Mouse (Mus musculus) midbrain, embryonic 11.5 days (tissue): Measurements from ENCODE around the gene Olfr1420. TPM values are rescaled to one million over a fixed set of nuclear protein-coding genes. Genes with fewer than 3 reads are reported as not detected.

Source experiments
- ATAC-seq: fragments of 200-750 bp; cut with Nextera tagmentation; 2 replicates; pipeline ENCODE4 v1.8.0; 2017; ENCODE audit warnings: moderate TSS enrichment, moderate library complexity; ENCODE audit not compliant: low FRiP score
- DNase-seq: peaks from one replicate; pipeline ENCODE4 v3.0.0; 2015; ENCODE audit warnings: low spot score; ENCODE audit errors: missing footprints
- H3K27ac ChIP-seq: fragments of 300-500 bp; sonication (generic); 2 replicates; pipeline ENCODE4 v1.5.1; 2014; ENCODE audit warnings: low read depth, low read length
- H3K27me3 ChIP-seq: fragments of 300-500 bp; sonication (generic); 2 replicates; pipeline ENCODE4 v1.6.1; 2014; ENCODE audit warnings: mild to moderate bottlenecking, low read length, moderate library complexity, mixed read lengths; ENCODE audit not compliant: control insufficient read depth, insufficient read depth
- H3K36me3 ChIP-seq: fragments of 300-500 bp; sonication (generic); 2 replicates; pipeline ENCODE4 v1.6.1; 2014; ENCODE audit warnings: mild to moderate bottlenecking, low read length, moderate library complexity, mixed read lengths; ENCODE audit not compliant: control insufficient read depth, insufficient read depth
- H3K4me1 ChIP-seq: fragments of 300-500 bp; sonication (generic); 2 replicates; pipeline ENCODE4 v1.6.1; 2014; ENCODE audit warnings: low read length; ENCODE audit not compliant: control insufficient read depth, insufficient read depth
- H3K4me2 ChIP-seq: fragments of 300-500 bp; sonication (generic); 2 replicates; pipeline ENCODE4 v1.6.1; 2014; ENCODE audit warnings: mild to moderate bottlenecking, moderate library complexity
- H3K4me3 ChIP-seq: fragments of 300-500 bp; sonication (generic); 2 replicates; pipeline ENCODE4 v1.5.1; 2014; ENCODE audit warnings: low read depth, low read length
- H3K9ac ChIP-seq: fragments of 300-500 bp; sonication (generic); 2 replicates; pipeline ENCODE4 v1.6.1; 2014; ENCODE audit warnings: low read length
- H3K9me3 ChIP-seq: fragments of 300-500 bp; sonication (generic); 2 replicates; pipeline ENCODE4 v1.6.1; 2016; ENCODE audit warnings: low read length; ENCODE audit not compliant: control insufficient read depth
- WGBS: fragments of 180-500 bp; shearing (Covaris S2); extraction: QIAGEN DNeasy Blood & Tissue Kit; methylation state at CpG from one replicate; pipeline ENCODE4 v1.1.7; 2014; 5-methylcytosine and 5-hydroxymethylcytosine counted together
- polyA plus RNA-seq: library from polyadenylated mRNA; unstranded; fragments of >200 nt; fragmentation: Nextera tagmentation; extraction: Ambion mirVana; gene quantifications from 2 replicates; pipeline ENCODE4 v1.2.1, GENCODE M21; 2014

Olfr1420 gene
- polyA plus RNA-seq, result 0.08 TPM in 1 of 2 replicates, not detected in the other

DNA sequence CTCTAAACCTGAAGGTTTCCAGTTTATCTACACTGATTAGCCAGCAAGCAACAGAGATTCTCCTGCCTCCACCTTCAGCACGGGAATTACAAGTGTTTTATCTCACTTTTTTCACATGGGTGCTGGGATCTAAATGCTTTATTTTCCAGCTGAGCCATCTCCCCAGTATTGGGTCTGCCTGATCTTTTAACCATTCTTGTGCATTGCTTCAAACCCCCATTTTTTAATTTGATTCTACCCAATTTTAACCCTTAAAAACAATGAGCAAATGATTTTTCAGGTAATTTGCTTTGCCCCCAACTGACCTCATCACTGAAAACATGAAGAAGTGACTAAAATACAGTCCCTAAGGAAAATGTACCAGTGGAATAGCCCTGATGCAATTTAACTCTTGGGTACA lies at the start of gene Olfr1420:
Olfr1420 (plus strand) TSS at position 301 of the 400 bp plus-strand sequence.
- Histone ChIP-seq H3K4me2 (no peak within 1 kb of the TSS), H3K27ac (no peak within 1 kb of the TSS), H3K9me3 (no peaks in the 10 kb centered on the region), H3K4me3 (no peak within 1 kb of the TSS), H3K4me1 (no peaks in the 10 kb centered on the region), H3K27me3 (no peaks in the 10 kb centered on the region), H3K36me3 (no peaks in the 10 kb centered on the region), H3K9ac (no peak within 1 kb of the TSS)
- ATAC-seq (no peak), DNase-seq (no peak)
- WGBS, result 45% methylated on average over 1 of the region's 1 CpGs

DNA sequence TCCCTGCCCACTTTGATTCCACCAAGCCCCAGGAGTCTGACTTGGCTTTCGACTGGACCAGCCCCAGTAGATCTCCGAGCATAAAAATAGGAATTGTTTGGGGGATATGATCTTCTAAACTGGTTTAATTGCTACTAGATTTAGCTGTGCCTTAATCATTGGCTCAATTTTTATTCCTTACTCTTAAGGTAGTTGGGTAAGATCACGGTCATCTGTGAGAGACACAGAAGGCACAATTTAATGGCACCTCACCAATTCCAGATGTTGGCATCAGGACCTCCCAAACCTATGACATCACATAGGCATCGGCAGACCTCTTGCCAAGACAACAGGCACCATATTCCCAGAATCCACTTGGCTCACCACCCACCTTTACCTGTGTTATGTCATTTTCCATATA lies 47.2 kb upstream of the Olfr1420 start, which contains the start of gene Olfr1417:
Olfr1417 (minus strand) TSS at position 101 of the 400 bp plus-strand sequence.
- no peak for DNase-seq
- no peaks in the 10 kb centered on the region for H3K27me3 ChIP-seq
- no peaks in the 10 kb centered on the region for H3K4me1 ChIP-seq
- H3K4me3 ChIP-seq, result no peak within 1 kb of the TSS
- H3K9ac ChIP-seq, result no peak within 1 kb of the TSS
- H3K9me3 ChIP-seq, result no peaks in the 10 kb centered on the region
- H3K27ac ChIP-seq, result no peak within 1 kb of the TSS
- no peaks in the 10 kb centered on the region for H3K36me3 ChIP-seq
- WGBS, result 89% methylated on average over 4 of the region's 4 CpGs
- no peak within 1 kb of the TSS for H3K4me2 ChIP-seq
- ATAC-seq, result no peak

DNA sequence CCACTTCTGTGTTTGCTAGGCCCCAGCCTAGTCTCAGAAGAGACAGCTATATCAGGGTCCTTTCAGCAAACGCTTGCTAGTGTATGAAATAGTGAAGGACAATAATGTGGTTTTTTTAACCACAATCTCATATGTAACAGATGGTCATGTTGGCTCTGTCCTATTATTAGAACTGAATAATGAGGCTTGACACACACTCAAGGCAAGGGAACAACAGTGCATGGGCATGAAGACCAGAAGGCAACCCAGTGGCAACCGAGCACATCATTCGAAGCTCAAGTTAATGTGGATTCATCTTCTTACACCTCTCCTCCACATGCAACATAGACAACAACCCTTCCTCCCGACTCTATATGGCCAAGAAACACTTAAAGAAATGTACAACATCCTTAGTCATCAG lies 40.0 kb upstream of the Olfr1420 start:
- ATAC-seq, result no peak

DNA sequence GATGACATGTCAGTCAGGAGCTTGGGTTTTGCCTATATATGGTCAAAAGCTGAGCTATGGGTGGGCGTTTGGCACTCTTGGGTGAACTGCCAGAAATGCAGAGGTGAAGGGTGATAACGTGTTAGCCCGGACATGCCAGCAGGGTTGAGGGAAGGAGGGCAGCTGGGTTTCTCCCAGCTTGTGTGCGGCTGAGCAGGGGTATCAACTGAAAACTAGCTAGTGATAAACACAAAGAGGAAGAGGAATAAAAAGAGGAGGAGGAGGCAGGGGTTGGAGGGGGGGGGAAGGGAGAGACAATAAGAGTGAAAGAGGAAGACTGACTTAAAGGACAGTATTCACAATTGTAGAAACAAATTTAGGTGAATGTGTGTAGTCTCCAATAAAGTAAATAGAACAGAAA lies 33.7 kb upstream of the Olfr1420 start:
- H3K27me3 ChIP-seq, result no peaks in the 10 kb centered on the region
- WGBS, result 85% methylated on average over 4 of the region's 4 CpGs
- no peak for ATAC-seq
- DNase-seq, result no peak
- H3K9ac ChIP-seq, result no peak overlapping the region
- no peak overlapping the region for H3K4me2 ChIP-seq
- no peaks in the 10 kb centered on the region for H3K4me1 ChIP-seq
- no peaks in the 10 kb centered on the region for H3K36me3 ChIP-seq
- H3K9me3 ChIP-seq, result no peaks in the 10 kb centered on the region
- no peak overlapping the region for H3K27ac ChIP-seq
- H3K4me3 ChIP-seq, result no peak overlapping the region

More for the DNA sequence above, 40.0 kb upstream of the Olfr1420 start:
- Histone ChIP-seq H3K27ac (no peak overlapping the region), H3K36me3 (no peaks in the 10 kb centered on the region), H3K9me3 (no peaks in the 10 kb centered on the region), H3K4me2 (no peak overlapping the region), H3K27me3 (no peaks in the 10 kb centered on the region), H3K9ac (no peak overlapping the region), H3K4me3 (no peak overlapping the region), H3K4me1 (no peaks in the 10 kb centered on the region)
- DNase-seq, result no peak
- 77% methylated on average over 4 of the region's 4 CpGs for WGBS

DNA sequence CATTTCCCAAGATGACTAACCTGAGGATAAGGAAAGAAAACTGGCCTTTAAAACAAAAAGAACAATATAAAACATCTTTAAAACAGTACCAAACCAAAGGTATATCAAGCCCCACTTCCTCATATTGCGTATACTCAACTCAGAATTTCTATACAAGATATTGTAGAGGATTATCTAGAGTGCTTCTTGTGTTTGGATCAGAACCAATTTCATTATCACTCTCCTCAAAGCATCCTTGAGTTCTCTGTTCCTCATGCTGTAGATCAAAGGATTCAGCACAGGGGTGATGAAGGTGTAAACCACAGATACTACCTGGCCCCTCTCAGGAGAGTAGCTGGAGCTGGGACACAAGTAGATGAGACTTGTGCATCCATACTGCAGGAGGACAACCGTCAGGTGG lies 31.5 kb upstream of the Olfr1420 start:
- Histone ChIP-seq H3K9me3 (no peaks in the 10 kb centered on the region), H3K9ac (no peak overlapping the region), H3K36me3 (no peaks in the 10 kb centered on the region), H3K4me1 (no peaks in the 10 kb centered on the region), H3K27me3 (no peaks in the 10 kb centered on the region), H3K4me2 (no peak overlapping the region), H3K27ac (no peak overlapping the region), H3K4me3 (no peak overlapping the region)
- ATAC-seq (no peak), DNase-seq (no peak)
- 90% methylated on average over 2 of the region's 2 CpGs for WGBS

DNA sequence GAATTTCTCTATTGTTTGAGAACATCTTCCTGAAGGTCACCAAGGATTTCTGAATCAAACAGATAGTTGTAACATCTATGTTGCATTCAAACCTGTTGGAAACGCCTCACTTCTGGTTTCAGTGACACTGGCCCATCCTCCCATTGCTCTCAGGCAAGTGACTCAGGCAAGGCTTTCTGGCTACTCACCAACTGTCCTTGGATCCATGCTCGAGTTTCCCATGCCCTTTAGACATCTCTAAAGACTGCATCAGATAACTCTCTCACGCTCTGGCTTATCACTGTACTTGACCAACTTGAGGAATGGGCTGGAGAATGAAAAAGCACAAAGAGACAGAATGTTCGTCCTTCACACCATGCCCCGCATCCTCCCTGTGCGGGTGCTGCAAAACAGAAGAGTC lies 29.9 kb upstream of the Olfr1420 start:
- no peaks in the 10 kb centered on the region for H3K4me1 ChIP-seq
- WGBS, result 81% methylated on average over 6 of the region's 6 CpGs
- H3K27ac ChIP-seq, result no peak overlapping the region
- no peak overlapping the region for H3K4me3 ChIP-seq
- no peak for DNase-seq
- ATAC-seq, result no peak
- H3K27me3 ChIP-seq, result no peaks in the 10 kb centered on the region
- no peak overlapping the region for H3K9ac ChIP-seq
- no peaks in the 10 kb centered on the region for H3K9me3 ChIP-seq
- H3K36me3 ChIP-seq, result no peaks in the 10 kb centered on the region
- H3K4me2 ChIP-seq, result no peak overlapping the region

DNA sequence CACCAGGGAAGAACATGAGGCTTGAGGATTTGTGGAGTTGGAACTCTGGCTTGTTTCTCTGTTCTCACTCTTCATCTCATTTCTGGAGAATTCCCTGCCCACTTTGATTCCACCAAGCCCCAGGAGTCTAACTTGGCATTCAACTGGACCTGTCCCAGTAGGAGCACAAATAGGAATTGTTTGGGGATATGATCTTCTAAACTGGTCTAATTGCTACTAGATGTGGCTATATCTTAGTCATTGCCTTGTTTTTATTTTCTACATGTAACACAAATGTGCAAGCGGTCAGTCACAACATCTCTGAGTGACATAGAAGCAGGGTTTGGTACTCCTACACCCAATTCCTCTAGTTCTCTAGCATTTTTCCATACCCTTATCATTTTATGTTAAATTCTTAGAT lies 25.4 kb upstream of the Olfr1420 start, which contains the start of gene Olfr1418:
Olfr1418 (minus strand) TSS at position 101 of the 400 bp plus-strand sequence.
- DNase-seq, result no peak
- H3K4me2 ChIP-seq, result no peak within 1 kb of the TSS
- WGBS, result 100% methylated on average over 1 of the region's 1 CpGs
- no peak for ATAC-seq
- no peak within 1 kb of the TSS for H3K4me3 ChIP-seq
- no peaks in the 10 kb centered on the region for H3K9me3 ChIP-seq
- H3K27me3 ChIP-seq, result no peaks in the 10 kb centered on the region
- H3K4me1 ChIP-seq, result no peaks in the 10 kb centered on the region
- no peak within 1 kb of the TSS for H3K27ac ChIP-seq
- H3K9ac ChIP-seq, result no peak within 1 kb of the TSS
- H3K36me3 ChIP-seq, result no peaks in the 10 kb centered on the region

DNA sequence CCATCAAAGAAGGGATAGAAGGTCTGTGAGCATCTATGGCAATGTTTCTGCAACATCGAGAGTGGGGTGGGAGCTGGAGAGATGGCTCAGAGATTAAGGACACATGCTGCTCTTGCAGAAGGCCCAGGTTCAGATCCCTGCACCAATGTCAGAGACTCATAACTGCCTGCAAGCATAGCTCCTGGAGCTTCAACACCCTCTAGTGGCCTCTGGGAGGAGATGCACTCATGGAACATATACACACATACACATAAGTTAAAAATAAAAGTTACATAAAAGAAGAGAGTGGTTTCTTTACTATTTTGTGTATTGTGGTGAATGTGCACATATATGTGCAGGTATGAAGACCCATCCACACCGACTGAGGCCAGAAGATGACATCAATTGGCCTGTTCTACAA lies 18.5 kb upstream of the Olfr1420 start:
- no peaks in the 10 kb centered on the region for H3K4me1 ChIP-seq
- 71% methylated on average over 2 of the region's 2 CpGs for WGBS
- H3K27ac ChIP-seq, result no peak overlapping the region
- ATAC-seq (no peak), DNase-seq (no peak)
- no peaks in the 10 kb centered on the region for H3K9me3 ChIP-seq
- no peak overlapping the region for H3K4me3 ChIP-seq
- H3K9ac ChIP-seq, result no peak overlapping the region
- no peak overlapping the region for H3K4me2 ChIP-seq
- H3K27me3 ChIP-seq, result no peaks in the 10 kb centered on the region
- no peaks in the 10 kb centered on the region for H3K36me3 ChIP-seq

DNA sequence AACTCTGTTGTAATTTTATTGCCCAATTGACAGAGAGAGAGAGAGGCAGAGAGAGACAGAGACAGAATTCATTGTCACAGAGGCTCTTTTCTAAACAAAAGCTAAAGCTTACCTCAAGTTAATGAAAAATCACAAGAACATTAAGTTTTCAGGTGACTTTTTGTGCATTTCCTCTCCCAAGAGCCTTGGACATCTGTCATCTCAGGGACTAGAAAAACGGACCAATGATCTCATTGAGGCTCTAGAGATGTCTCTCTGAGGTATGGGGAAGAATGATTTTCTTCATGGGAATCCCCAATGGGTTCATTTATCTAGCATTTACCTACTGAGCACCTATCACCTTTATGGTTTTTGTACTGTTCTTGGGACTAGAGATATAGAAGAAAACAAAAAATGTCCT lies 11.4 kb upstream of the Olfr1420 start, which contains the start of gene Olfr1419:
Olfr1419 (minus strand) TSS at position 101 of the 400 bp plus-strand sequence.
- H3K36me3 ChIP-seq, result no peaks in the 10 kb centered on the region
- no peak within 1 kb of the TSS for H3K9ac ChIP-seq
- no peak within 1 kb of the TSS for H3K4me2 ChIP-seq
- WGBS, result 70% methylated on average over 1 of the region's 1 CpGs
- H3K27ac ChIP-seq, result no peak within 1 kb of the TSS
- H3K4me1 ChIP-seq, result no peaks in the 10 kb centered on the region
- no peak within 1 kb of the TSS for H3K4me3 ChIP-seq
- ATAC-seq, result no peak
- DNase-seq, result no peak
- no peaks in the 10 kb centered on the region for H3K27me3 ChIP-seq
- H3K9me3 ChIP-seq, result no peaks in the 10 kb centered on the region
